Mouse (Mus musculus) stomach, postnatal 0 days (tissue): ENCODE measurements at regions not wholly inside any gene's neighbourhood (a gene's known extent, or its start where the extent isn't known, plus 50 kb on each side); places are given as distances from the start of the nearest gene placed in this dataset.

Experiments used
- ATAC-seq: fragments of 200-750 bp; cut with Nextera tagmentation; 2 replicates; pipeline ENCODE4 v1.8.0; 2017; ENCODE audit not compliant: low FRiP score, low TSS enrichment
- DNase-seq: peaks from one replicate; pipeline ENCODE4 v3.0.0-alpha.2; 2016; ENCODE audit warnings: low spot score
- H3K27ac ChIP-seq: fragments of 300-500 bp; sonication (generic); replicated peaks from 2 replicates; pipeline ENCODE4 v1.5.1; 2014; ENCODE audit warnings: mild to moderate bottlenecking, control low read depth
- H3K27me3 ChIP-seq: fragments of 300-500 bp; sonication (generic); 2 replicates; pipeline ENCODE4 v1.6.1; 2014; ENCODE audit warnings: low read length; ENCODE audit not compliant: control insufficient read depth, insufficient read depth
- H3K36me3 ChIP-seq: fragments of 300-500 bp; sonication (generic); 2 replicates; pipeline ENCODE4 v1.6.1; 2014; ENCODE audit warnings: low read length, mixed read lengths; ENCODE audit not compliant: control insufficient read depth, insufficient read depth
- H3K4me1 ChIP-seq: fragments of 300-500 bp; sonication (generic); replicated peaks from 2 replicates; pipeline ENCODE4 v1.6.1; 2014; ENCODE audit warnings: antibody characterized with exemption; ENCODE audit not compliant: control insufficient read depth, insufficient read depth
- H3K4me2 ChIP-seq: fragments of 300-500 bp; sonication (generic); replicated peaks from 2 replicates; pipeline ENCODE4 v1.6.1; 2014; ENCODE audit warnings: low read depth, mild to moderate bottlenecking, control low read depth, moderate library complexity
- H3K4me3 ChIP-seq: fragments of 300-500 bp; sonication (generic); 2 replicates; pipeline ENCODE4 v1.5.1; 2014; ENCODE audit warnings: low read depth, low read length, control low read depth
- H3K9ac ChIP-seq: fragments of 300-500 bp; sonication (generic); 2 replicates; pipeline ENCODE4 v1.6.1; 2014; ENCODE audit warnings: mild to moderate bottlenecking, low read length, control low read depth, mixed read lengths
- H3K9me3 ChIP-seq: fragments of 300-500 bp; sonication (generic); 2 replicates; pipeline ENCODE4 v1.6.1; 2016; ENCODE audit warnings: low read length; ENCODE audit not compliant: control insufficient read depth
- CTCF ChIP-seq: IDR thresholded peaks from 2 replicates; pipeline ENCODE4 v1.5.1; 2016; ENCODE audit warnings: antibody characterized with exemption, low read depth, mild to moderate bottlenecking, moderate library complexity
- EP300 ChIP-seq: optimal IDR thresholded peaks from 2 replicates; pipeline ENCODE3; 2016; ENCODE audit warnings: antibody characterized with exemption
- WGBS: fragments of 180-500 bp; shearing (Covaris S2); extraction: QIAGEN DNeasy Blood & Tissue Kit; methylation state at CpG from one replicate; pipeline ENCODE4 v1.1.7; 2014; 5-methylcytosine and 5-hydroxymethylcytosine counted together

GRCm38 (mm10) chr7:64007766-64008165 lies 69.1 kb upstream of the Klf13 start:
- no peak overlapping the region for H3K4me3 ChIP-seq
- 66% methylated on average over 3 of the region's 3 CpGs for WGBS
- TF ChIP-seq EP300 (no peak), CTCF (no peak)
- no peak overlapping the region for H3K9ac ChIP-seq
- DNase-seq (no peak), ATAC-seq (no peak)
- H3K4me1 ChIP-seq = no peaks in the 10 kb centered on the region
- no peak overlapping the region for H3K4me2 ChIP-seq
- no peak overlapping the region for H3K27ac ChIP-seq
- no peaks in the 10 kb centered on the region for H3K9me3 ChIP-seq
- H3K27me3 ChIP-seq = no peaks in the 10 kb centered on the region
- no peaks in the 10 kb centered on the region for H3K36me3 ChIP-seq

GRCm38 (mm10) chr7:64006935-64007334 lies 68.2 kb upstream of the Klf13 start:
- Histone ChIP-seq H3K36me3 (no peaks in the 10 kb centered on the region), H3K9ac (no peak overlapping the region), H3K9me3 (no peaks in the 10 kb centered on the region), H3K4me3 (no peak overlapping the region), H3K27me3 (no peaks in the 10 kb centered on the region), H3K4me1 (no peaks in the 10 kb centered on the region), H3K4me2 (no peak overlapping the region), H3K27ac (no peak overlapping the region)
- TF ChIP-seq EP300 (no peak), CTCF (no peak)
- ATAC-seq (no peak), DNase-seq (no peak)
- WGBS = 85% methylated on average over 4 of the region's 4 CpGs

- TF ChIP-seq CTCF (no peak), EP300 (no peak)
- H3K4me1 ChIP-seq = no peaks in the 10 kb centered on the region
- H3K4me2 ChIP-seq = no peak overlapping the region
- DNase-seq = no peak
- no peak overlapping the region for H3K9ac ChIP-seq
- no peak for ATAC-seq
- H3K36me3 ChIP-seq = no peaks in the 10 kb centered on the region
- no peak overlapping the region for H3K4me3 ChIP-seq
- H3K9me3 ChIP-seq = no peaks in the 10 kb centered on the region
- H3K27me3 ChIP-seq = no peaks in the 10 kb centered on the region
- WGBS = 87% methylated on average over 1 of the region's 1 CpGs
- no peak overlapping the region for H3K27ac ChIP-seq
Observed at GRCm38 (mm10) chr7:64005765-64006164, 67.0 kb upstream of the Klf13 start.

GRCm38 (mm10) chr7:64003904-64004303 lies 65.2 kb upstream of the Klf13 start:
- H3K36me3 ChIP-seq = no peaks in the 10 kb centered on the region
- H3K4me1 ChIP-seq = no peaks in the 10 kb centered on the region
- H3K9me3 ChIP-seq = no peaks in the 10 kb centered on the region
- WGBS = 87% methylated on average over 5 of the region's 5 CpGs
- no peak overlapping the region for H3K4me3 ChIP-seq
- ATAC-seq (no peak), DNase-seq (no peak)
- TF ChIP-seq CTCF (no peak), EP300 (no peak)
- H3K4me2 ChIP-seq = no peak overlapping the region
- H3K27ac ChIP-seq = no peak overlapping the region
- H3K9ac ChIP-seq = no peak overlapping the region
- H3K27me3 ChIP-seq = no peaks in the 10 kb centered on the region

- WGBS = 56% methylated on average over 8 of the region's 9 CpGs
- H3K4me3 ChIP-seq = no peak overlapping the region
- ATAC-seq = no peak
- H3K4me2 ChIP-seq = no peak overlapping the region
- TF ChIP-seq CTCF (no peak), EP300 (no peak)
- H3K9me3 ChIP-seq = no peaks in the 10 kb centered on the region
- H3K4me1 ChIP-seq = no peaks in the 10 kb centered on the region
- no peak overlapping the region for H3K27ac ChIP-seq
- no peak overlapping the region for H3K9ac ChIP-seq
- DNase-seq = no peak
- H3K36me3 ChIP-seq = no peaks in the 10 kb centered on the region
- H3K27me3 ChIP-seq = no peaks in the 10 kb centered on the region
Observed at GRCm38 (mm10) chr7:64001611-64002111, 62.9 kb upstream of the Klf13 start.

- no peaks in the 10 kb centered on the region for H3K27me3 ChIP-seq
- no peak overlapping the region for H3K4me2 ChIP-seq
- no peaks in the 10 kb centered on the region for H3K4me1 ChIP-seq
- WGBS = 35% methylated on average over 6 of the region's 6 CpGs
- H3K36me3 ChIP-seq = no peaks in the 10 kb centered on the region
- ATAC-seq = peak; percentile 53
- H3K9me3 ChIP-seq = no peaks in the 10 kb centered on the region
- DNase-seq = no peak
- no peak overlapping the region; the same call in 1 of the 2 replicates for H3K9ac ChIP-seq
- H3K27ac ChIP-seq = peak overlapping the region; percentile 30; the same call in 1 of the 2 replicates
- H3K4me3 ChIP-seq = no peak overlapping the region
- TF ChIP-seq CTCF (no peak), EP300 (no peak)
Observed at GRCm38 (mm10) chr7:63998995-63999960, 60.6 kb upstream of the Klf13 start.
